Comparison of ENCODE assay signal across 7 mouse cellular contexts in genomic region chr8:93908546-93908945, GRCm38 (mm10).
DNase-seq lines count a peak whose midpoint lies in the region; ATAC-seq lines count a peak whose summit lies in the region.

No protein-coding gene starts in this region.

- no peaks in the 10 kb centered on the region for H3K9me3 ChIP-seq in forebrain, embryonic 11.5 days (ENCODE audit: control insufficient read depth, low read length)
- no peaks in the 10 kb centered on the region for H3K9me3 ChIP-seq in intestine, embryonic 14.5 days (ENCODE audit: control insufficient read depth, low read length)

- no peak for ATAC-seq in forebrain, embryonic 11.5 days (replicated peaks; ENCODE audit: low FRiP score)
- no peak for ATAC-seq in intestine, embryonic 14.5 days (replicated peaks; ENCODE audit: low FRiP score, low TSS enrichment, low read depth)

- 50% methylated on average over 1 of the region's 1 CpGs for WGBS in forebrain, embryonic 11.5 days
- 35% methylated on average over 1 of the region's 1 CpGs for WGBS in intestine, embryonic 14.5 days

- peaks cover 2% of the 10 kb centered on the region; the same call in 1 of the 2 replicates for H3K36me3 ChIP-seq in forebrain, embryonic 11.5 days (ENCODE audit: control insufficient read depth, insufficient read depth, low read length)
- H3K36me3 ChIP-seq in intestine, embryonic 14.5 days (ENCODE audit: control insufficient read depth, insufficient read depth, low read length), result no peaks in the 10 kb centered on the region

- H3K4me1 ChIP-seq in forebrain, embryonic 11.5 days (replicated peaks; ENCODE audit: control insufficient read depth, insufficient read depth, low read length), result peaks cover 13% of the 10 kb centered on the region
- peaks cover 25% of the 10 kb centered on the region for H3K4me1 ChIP-seq in intestine, embryonic 14.5 days (replicated peaks; ENCODE audit: control insufficient read depth, insufficient read depth, low read length)

- no peaks in the 10 kb centered on the region for H3K27me3 ChIP-seq in forebrain, embryonic 11.5 days (ENCODE audit: control insufficient read depth, insufficient read depth, low read length)
- no peaks in the 10 kb centered on the region for H3K27me3 ChIP-seq in intestine, embryonic 14.5 days (replicated peaks; ENCODE audit: control insufficient read depth, insufficient read depth, low read length)

- peak; percentile 53 for DNase-seq in retina, postnatal 1 day
- DNase-seq in retina, embryonic 14.5 days (ENCODE audit: low spot score), result no peak
- DNase-seq in forebrain, embryonic 11.5 days (ENCODE audit: low spot score), result no peak
- no peak for DNase-seq in intestine, embryonic 14.5 days (ENCODE audit: low spot score)
- DNase-seq in yolk sac, embryonic 10.5 days (ENCODE audit: low spot score), result peak; percentile 69
- DNase-seq in lung, postnatal 10 days, result no peak
- DNase-seq in right cerebral cortex, postnatal 4 days, result no peak

- peak overlapping the region; percentile 20; the same call in 1 of the 2 replicates for H3K9ac ChIP-seq in forebrain, embryonic 11.5 days (ENCODE audit: low read length)
- H3K9ac ChIP-seq in intestine, embryonic 14.5 days (ENCODE audit: low read length), result no peak overlapping the region

- H3K4me2 ChIP-seq in forebrain, embryonic 11.5 days (ENCODE audit: low read depth, low read length, severe bottlenecking), result no peak overlapping the region
- H3K4me2 ChIP-seq in intestine, embryonic 14.5 days (ENCODE audit: low read length), result no peak overlapping the region; the same call in 1 of the 2 replicates

- 0 out of 2 replicates have a peak overlapping the region, but pooled peaks have one; percentile 41 for H3K27ac ChIP-seq in forebrain, embryonic 11.5 days (ENCODE audit: low read depth, low read length)
- peak overlapping the region; percentile 57 for H3K27ac ChIP-seq in intestine, embryonic 14.5 days (ENCODE audit: low read depth)

- no peak overlapping the region for H3K4me3 ChIP-seq in forebrain, embryonic 11.5 days (ENCODE audit: low read depth, low read length)
- H3K4me3 ChIP-seq in intestine, embryonic 14.5 days (ENCODE audit: low read depth, low read length), result no peak overlapping the region

Comparison
In these comparisons a context has a peak if more than half of its experiments do, and no peak if none do; other contexts are left out.
1. DNase-seq: peak in retina, postnatal 1 day (single experiment) and yolk sac, embryonic 10.5 days (single experiment); none in retina, embryonic 14.5 days (single experiment), forebrain, embryonic 11.5 days (single experiment), intestine, embryonic 14.5 days (single experiment), lung, postnatal 10 days (single experiment) and right cerebral cortex, postnatal 4 days (single experiment).